Mouse (Mus musculus) heart, postnatal 4 days (tissue): ENCODE data around the gene Adtrp. TPM values are rescaled to one million over a fixed set of nuclear protein-coding genes. Genes with fewer than 3 reads are reported as not detected.

Experiments used
- DNase-seq: peaks from one replicate; pipeline ENCODE4 v3.0.0; 2021
- total RNA-seq, 2 experiments: library from RNA; stranded (reverse); gene quantifications; 2 replicates each; pipeline ENCODE4 v1.2.3; 2021

Gene Adtrp
- under 1 TPM; 0.55 to 0.77 TPM for total RNA-seq

GRCm38 (mm10) chr13:41847516-41848126, at the start of gene Adtrp:
Gene Adtrp (minus strand): TSS chr13:41847684.
- DNase-seq = peak; percentile 21

GRCm38 (mm10) chr13:41892016-41892415, 44.5 kb upstream of the Adtrp start:
- no peak for DNase-seq

- DNase-seq = no peak
Measured at GRCm38 (mm10) chr13:41890618-41891017, 43.1 kb upstream of the Adtrp start.

GRCm38 (mm10) chr13:41890111-41890600, 42.7 kb upstream of the Adtrp start:
- no peak for DNase-seq

- DNase-seq = no peak
Measured at GRCm38 (mm10) chr13:41888644-41889043, 41.2 kb upstream of the Adtrp start.

GRCm38 (mm10) chr13:41886120-41886519, 38.6 kb upstream of the Adtrp start:
- no peak for DNase-seq

GRCm38 (mm10) chr13:41883665-41884291, 36.3 kb upstream of the Adtrp start:
- DNase-seq = no peak

GRCm38 (mm10) chr13:41881201-41881600, 33.7 kb upstream of the Adtrp start:
- peak; percentile 65 for DNase-seq

- no peak for DNase-seq
Measured at GRCm38 (mm10) chr13:41880525-41880924, 33.0 kb upstream of the Adtrp start.

GRCm38 (mm10) chr13:41872686-41873085, 25.2 kb upstream of the Adtrp start:
- no peak for DNase-seq

GRCm38 (mm10) chr13:41872161-41872562, 24.7 kb upstream of the Adtrp start:
- DNase-seq = no peak

GRCm38 (mm10) chr13:41867533-41867932, 20.0 kb upstream of the Adtrp start:
- DNase-seq = no peak

- DNase-seq = peak; percentile 37
Measured at GRCm38 (mm10) chr13:41865575-41865974, 18.1 kb upstream of the Adtrp start.

- DNase-seq = peak; percentile 60
Measured at GRCm38 (mm10) chr13:41865071-41865470, 17.6 kb upstream of the Adtrp start.

- no peak for DNase-seq
Measured at GRCm38 (mm10) chr13:41860603-41861405, 13.3 kb upstream of the Adtrp start.

GRCm38 (mm10) chr13:41855206-41856185, 8.0 kb upstream of the Adtrp start:
- peak; percentile 20 for DNase-seq

GRCm38 (mm10) chr13:41850727-41851378, 3.4 kb upstream of the Adtrp start:
- DNase-seq = no peak

GRCm38 (mm10) chr13:41846516-41846915, 968 bp downstream of the Adtrp start:
- DNase-seq = no peak

- DNase-seq = no peak
Measured at GRCm38 (mm10) chr13:41845013-41845412, 2.5 kb downstream of the Adtrp start.

GRCm38 (mm10) chr13:41844071-41844470, 3.4 kb downstream of the Adtrp start:
- DNase-seq = no peak

GRCm38 (mm10) chr13:41833614-41834139, 13.8 kb downstream of the Adtrp start:
- DNase-seq = no peak
